Mouse (Mus musculus) CD4-positive, CD25-positive, alpha-beta regulatory T cell, adult 4 months (primary cell): ENCODE measurements around the gene Myo3b. TPM values are rescaled to one million over a fixed set of nuclear protein-coding genes. Genes with fewer than 3 reads are reported as not detected.
A peak's percentile ranks its signal among the peaks of the same experiment; 100 is the strongest.

ENCODE experiments used
- ATAC-seq: one replicate; pipeline ENCODE4 v1.8.0; 2017
- polyA plus RNA-seq, 2 experiments: library from polyadenylated mRNA; unstranded; fragments of 100-300 nt; shearing (Covaris generic); gene quantifications; one replicate each; pipeline ENCODE4 v1.2.1; 2017

The Myo3b gene
- polyA plus RNA-seq, 2 experiments from 2014 or later = 13.7 to 14.7 TPM

- ATAC-seq = no peak
Measured at GRCm38 (mm10) chr2:70066338-70067022, 27.6 kb downstream of the Myo3b start.

GRCm38 (mm10) chr2:70069861-70070260, 30.9 kb downstream of the Myo3b start:
- ATAC-seq = no peak

DNA sequence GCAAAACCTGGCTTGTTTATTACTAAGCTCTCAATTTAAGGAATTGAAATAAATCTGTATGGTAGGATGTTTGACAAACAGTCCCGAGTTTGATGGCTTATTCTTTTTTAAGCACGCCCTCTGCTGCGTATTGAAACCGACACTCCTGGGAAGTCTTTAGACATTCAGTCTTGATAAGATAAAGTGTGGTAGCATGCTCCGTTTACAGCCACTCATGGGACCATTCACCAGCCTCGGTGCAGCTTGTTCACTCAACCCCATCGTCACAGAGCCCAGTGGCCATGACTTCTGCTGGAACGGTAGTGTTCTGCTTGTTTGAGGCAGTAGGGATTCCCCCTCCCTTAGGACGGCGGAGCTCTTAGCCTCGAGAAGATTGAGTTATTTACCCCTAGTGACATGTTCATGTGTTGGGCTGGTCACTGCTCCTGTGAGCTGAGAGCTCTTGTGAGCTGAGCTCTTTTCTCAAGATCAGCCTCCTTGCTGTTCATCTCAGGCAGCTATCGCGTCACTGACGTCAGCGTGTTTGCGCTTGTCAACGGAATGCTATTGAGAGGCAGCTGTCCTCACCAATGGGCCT, 44.6 kb downstream of the Myo3b start:
- ATAC-seq = no peak

DNA sequence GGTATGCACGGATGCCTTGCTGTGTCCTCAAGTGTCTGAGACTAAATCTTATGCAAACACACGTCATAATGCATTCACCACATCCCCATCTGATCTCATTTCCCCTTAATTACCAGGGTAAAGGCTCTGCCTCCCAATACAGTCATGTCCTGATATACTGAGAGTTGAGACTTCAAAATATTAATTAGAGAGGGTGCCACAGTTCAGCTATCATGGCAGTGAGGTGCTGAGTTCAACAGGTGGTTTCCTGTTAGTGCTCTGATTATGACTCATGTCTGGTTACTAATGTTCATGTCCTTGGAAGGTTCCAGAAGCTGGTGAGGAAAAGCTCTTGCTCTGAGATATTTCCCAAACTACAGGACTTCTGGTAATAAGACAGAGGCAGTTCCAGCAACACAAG, 52.3 kb downstream of the Myo3b start:
- peak; percentile 82 for ATAC-seq

DNA sequence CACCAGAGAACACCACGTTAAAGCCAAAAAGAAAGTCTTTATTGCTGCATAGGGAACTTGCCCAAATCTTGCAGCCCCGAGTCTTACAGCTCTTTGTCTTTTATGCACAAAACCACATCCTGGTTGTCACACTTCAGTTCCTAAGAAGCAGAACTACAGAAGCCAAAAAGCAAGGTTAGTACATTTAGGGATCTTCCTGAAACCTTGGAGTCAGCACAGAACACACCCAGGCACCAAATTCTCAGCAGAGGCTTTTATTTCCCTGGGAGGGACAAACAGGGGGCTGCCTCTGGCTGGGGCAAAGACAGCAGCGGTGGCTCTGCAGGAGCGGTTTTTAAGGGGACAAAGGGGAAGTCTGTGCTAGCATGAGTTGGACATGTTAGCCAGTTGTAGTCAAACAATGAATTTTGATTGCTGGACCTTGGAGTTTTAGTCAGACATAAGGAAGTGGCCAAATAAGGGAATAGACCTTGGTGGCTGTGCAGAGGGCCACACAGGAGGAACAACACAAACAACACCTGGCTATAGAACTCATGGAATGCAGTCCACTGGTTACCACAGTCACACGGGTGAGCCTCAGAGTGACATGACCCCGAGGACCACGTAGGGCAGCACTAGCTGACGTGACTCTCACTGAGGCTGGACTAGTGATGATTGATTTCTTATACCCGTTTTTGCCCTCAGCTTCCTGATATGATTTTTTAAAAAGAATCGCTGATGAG, 53.0 kb downstream of the Myo3b start:
- peak; percentile 64 for ATAC-seq

- peak; percentile 46 for ATAC-seq
Measured at GRCm38 (mm10) chr2:70092665-70093064, 53.7 kb downstream of the Myo3b start.

DNA sequence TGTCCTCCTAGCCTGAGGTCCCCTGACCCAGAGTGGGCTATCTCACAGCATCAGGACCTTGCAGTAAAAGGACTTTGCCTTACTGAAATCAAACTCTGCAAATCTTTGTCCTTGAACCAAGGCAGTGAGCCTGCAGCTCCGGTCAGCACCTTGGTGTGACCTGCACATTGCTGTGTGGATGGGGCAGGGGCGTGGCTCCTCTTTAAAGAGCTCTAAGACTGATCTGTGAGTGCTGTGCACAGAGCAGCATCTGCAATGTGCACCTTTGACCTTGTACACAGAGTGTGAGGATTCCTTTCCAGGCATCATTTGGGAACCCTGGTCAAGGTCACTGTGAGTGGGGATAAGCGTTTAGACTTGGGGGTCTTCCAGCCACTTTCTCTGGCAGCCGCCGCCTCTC, 55.5 kb downstream of the Myo3b start:
- ATAC-seq = no peak

DNA sequence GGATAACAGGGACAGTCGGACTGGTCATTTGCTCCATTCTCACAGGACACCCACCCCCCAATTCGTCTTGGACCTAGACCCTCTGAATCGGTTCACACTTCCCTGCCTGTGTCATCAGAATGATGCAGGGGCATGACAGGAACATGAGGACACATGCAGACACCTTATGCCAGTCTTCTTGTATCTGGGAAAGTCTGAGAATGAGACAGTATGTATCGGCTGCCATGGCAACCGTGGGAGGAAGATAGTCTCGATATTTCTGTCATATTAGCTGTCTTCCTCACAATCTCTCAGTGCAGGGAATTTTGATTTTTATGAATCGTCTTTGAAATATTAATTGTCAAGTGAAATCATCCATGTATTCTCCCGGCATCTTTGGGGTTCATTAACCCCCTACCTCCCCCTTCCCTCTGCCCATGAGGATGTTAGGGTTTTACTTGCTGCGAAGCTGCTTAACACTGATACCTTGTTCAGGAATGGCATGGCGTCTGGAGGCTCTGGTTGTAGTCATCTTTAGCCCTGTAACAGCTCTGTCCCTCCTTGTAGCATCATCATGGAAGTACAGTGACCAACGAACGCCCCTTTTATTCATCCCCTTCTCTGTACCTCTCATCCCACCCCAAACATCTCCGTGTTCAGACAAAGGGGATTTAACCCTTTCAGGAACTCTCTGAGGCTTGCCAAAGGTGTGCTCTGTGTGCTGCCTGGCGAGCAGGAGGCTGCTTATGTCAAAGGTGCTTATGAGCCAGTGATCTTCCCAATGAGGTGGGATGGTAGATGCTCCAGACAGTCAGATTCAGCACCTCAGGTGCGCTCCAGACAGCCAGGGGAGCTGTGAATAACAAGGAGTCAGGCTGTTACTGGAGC, 58.5 kb downstream of the Myo3b start:
- ATAC-seq = no peak

- peak; percentile 75 for ATAC-seq
Measured at GRCm38 (mm10) chr2:70099459-70099858, 60.5 kb downstream of the Myo3b start.

- peak; percentile 97 for ATAC-seq
Measured at GRCm38 (mm10) chr2:70105286-70106030, 66.5 kb downstream of the Myo3b start.

DNA sequence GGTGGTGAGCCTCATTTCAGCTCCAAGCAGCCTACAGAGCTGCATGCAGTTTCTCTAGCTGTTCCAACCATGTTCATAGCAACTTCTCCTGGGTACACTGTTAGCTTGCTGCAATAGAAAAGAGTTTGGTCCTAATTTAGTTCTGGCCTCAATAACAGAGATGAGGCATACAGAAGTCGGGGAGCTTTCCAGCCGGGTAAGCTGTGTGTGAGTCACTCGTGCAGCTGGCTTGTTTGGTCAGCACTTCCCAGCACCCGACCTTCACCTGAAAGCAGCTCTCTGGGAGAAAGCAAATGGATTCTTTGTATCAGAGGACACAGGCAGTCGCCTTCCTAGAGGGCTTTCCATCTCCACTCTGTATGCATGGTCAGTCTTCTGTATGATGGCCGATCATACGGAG, 70.1 kb downstream of the Myo3b start:
- ATAC-seq = no peak

- ATAC-seq = no peak
Measured at GRCm38 (mm10) chr2:70113798-70114782, 75.2 kb downstream of the Myo3b start.

DNA sequence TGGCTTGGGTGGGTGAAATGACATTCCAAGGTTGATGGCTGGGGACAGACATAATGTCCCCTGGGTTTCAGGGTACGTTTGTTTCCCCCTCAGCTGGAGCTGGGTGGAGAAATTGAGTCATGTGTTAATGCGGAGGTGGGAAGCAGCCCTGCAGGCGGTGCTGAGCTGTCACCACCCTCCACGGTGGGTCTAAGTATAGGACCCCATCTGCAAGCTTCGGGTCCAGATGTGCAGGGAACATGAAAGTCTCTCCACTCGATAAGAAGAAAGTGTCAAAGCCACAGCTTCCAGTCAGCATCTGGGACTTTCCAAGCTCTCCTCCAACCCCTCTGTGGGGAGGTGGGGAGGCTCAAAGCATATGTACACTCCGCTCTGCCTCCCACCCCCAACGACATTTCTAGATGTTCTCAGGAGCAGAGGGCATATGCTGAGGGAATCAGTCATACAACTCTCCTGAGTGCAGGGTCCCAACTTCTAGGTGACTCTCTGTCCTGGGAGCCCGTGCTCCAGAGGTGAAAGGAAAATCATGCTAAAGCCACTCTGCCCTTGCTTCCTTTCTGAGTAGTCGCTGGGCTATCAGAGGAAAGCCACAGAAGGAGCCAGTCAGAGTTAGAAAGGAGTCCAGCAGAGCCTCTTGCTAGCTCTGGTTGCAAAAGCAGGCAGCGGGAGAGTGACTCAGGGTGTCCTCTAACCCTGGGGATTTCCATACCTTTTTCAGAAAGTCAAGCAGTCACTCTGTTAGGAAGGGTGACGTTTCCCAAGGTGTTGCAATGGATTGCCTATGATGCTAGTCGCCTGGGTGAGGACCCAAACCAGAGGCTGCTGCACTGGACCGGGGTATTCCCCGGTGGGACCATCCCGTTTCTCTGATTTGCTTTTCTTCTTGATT, 79.7 kb downstream of the Myo3b start:
- peak; percentile 70 for ATAC-seq

DNA sequence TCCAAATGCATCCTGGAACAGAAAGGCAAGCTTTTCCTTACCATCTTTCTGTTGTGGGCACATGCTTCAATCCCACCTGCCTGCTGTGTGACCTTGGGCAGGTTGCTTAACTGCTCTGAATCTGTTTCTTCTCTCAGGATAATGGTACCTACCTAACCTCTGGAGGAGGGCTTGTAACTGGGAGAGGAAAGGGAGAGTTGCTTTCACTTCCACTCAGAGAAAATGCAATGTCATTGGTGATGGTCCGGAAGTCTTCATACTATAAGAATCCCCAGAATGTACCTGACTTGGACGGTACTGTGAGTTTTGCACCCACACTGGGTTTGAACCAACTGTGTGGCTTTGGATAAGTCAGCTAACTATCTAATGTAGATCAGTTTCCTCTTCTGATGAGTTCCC, 80.3 kb downstream of the Myo3b start:
- no peak for ATAC-seq

GRCm38 (mm10) chr2:70126330-70126729, 87.4 kb downstream of the Myo3b start:
- ATAC-seq = no peak

DNA sequence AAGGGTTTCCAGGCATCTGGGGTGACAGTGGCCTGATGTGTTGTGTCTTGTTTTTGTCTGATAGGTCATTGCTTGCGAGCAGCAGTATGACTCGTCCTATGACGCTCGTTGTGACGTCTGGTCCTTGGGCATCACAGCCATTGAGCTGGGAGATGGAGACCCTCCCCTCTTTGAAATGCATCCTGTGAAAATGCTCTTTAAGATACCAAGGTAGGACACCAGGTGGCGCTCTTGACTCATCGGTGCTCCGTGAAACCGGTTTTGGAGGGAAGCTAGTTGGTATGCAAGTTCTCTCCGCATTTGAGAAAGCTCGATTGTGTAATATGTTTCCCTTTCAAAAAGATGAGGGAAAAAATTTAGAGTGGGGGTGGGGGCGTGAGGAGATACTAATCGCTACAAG, 87.9 kb downstream of the Myo3b start:
- peak; percentile 63 for ATAC-seq

GRCm38 (mm10) chr2:70127351-70128148, 88.6 kb downstream of the Myo3b start:
- ATAC-seq = peak; percentile 85

- ATAC-seq = no peak
Measured at GRCm38 (mm10) chr2:70128590-70128989, 89.7 kb downstream of the Myo3b start.

- ATAC-seq = no peak
Measured at GRCm38 (mm10) chr2:70129566-70129965, 90.6 kb downstream of the Myo3b start.
